Mouse (Mus musculus): ENCODE measurements at regions not wholly inside any gene's neighbourhood (a gene's known extent, or its start where the extent isn't known, plus 50 kb on each side); places are given as distances from the start of the nearest gene placed in this dataset.

- no peak for DNase-seq (ENCODE audit: low spot score in 2 of 2)
Observed at GRCm38 (mm10) chr15:19778651-19779050, 670.4 kb upstream of the Cdh12 start.

GRCm38 (mm10) chr15:19783883-19784282 lies 665.2 kb upstream of the Cdh12 start:
- no peak for DNase-seq (ENCODE audit: low spot score in 2 of 2)

DNA sequence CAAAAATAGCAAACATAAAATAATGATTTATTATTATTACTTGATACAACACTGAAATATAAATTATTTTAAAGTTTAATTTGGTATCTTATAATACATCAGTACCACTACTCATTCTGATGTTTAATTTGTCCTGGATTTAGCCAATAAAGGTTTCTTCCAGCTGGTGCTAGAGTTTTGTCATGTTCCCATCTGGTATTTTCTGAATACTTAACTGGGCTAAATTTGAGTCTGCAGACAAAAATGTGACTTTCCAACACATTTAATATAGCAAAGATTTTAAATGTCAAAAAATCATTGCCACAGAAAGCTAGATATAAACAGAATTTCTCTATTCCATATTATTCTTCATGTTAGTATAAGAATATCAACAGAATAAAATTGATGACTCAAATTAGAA lies 642.1 kb upstream of the Cdh12 start:
- no peak for DNase-seq (ENCODE audit: low spot score in 2 of 2)

DNA sequence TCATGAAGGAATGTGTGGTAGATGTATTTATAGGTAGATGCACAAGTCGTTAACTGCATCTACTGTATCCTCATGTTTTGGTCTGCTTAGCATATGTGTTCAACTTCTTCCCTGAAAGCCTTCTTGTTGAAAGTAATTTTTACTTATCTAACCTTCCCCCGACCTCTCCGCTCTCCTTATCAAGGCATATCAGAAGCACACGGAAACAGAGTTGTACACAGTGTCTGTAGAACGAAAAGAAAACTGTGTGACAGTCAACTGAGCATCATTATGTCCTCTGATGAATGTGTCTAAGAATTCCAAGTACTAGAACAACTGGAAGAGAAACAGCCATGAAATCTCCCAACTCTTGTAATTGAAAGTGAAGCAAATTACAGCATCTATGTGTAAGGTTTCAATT lies 635.4 kb upstream of the Cdh12 start:
- DNase-seq (ENCODE audit: low spot score in 2 of 2) = no peak

DNA sequence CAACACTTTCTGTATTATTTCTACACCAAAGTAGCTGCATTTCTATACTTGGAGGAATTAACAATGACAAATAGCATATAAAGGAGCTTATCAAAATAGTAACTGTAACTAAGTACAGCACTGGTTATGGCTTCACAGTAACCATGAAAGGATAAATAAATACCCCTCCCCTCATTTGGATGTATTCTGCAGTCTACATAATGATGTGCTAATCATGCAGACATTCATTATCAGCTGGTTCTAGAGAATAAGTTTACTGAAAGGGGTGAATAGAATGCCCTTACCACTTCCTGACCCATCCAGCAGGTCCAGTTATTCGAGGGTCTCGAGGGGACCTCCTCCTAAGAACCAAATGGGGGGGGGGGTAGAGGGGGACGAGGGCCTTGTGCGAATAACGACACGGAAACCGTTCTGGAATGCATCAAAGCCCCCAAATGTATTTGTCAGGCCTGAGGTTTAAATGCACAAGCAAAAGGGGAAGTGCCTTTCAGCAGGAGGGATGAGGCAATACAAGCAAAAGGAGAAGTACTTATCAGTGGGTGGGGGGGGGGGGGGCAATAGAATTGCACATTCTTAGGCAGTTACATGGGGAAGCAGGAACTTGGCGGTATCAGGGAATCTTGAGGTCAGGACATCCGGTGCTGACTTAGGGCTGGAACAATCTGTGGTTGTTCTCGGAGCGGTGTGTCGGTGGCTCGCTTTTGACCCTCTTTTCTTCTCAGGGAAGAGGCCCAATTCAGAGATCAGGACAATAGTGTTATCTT lies 592.0 kb upstream of the Cdh12 start:
- DNase-seq (ENCODE audit: low spot score in 2 of 2) = peak; percentile 28 to 44

- DNase-seq (ENCODE audit: low spot score in 2 of 2) = no peak
Observed at GRCm38 (mm10) chr15:19857656-19858006, 591.4 kb upstream of the Cdh12 start.

DNA sequence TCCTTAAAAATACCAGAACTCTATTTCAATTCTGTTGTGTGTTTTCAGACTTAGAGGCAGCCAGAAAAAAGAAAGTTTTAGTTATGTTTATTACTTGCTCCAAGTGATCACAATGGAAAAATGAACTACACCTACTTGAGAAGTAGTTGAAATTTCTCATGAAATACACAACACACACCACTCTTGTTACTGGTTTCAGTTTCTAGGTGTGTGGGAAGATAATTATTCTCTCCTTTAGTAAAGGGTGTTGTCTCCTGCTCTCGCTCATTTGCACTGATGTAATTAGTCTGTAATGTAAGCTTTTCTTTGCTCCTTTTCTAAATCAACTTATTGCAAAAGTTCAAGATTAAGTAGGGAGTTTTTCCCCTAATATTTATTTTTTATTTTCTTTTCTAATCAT lies 590.4 kb upstream of the Cdh12 start:
- DNase-seq (ENCODE audit: low spot score in 2 of 2) = no peak

GRCm38 (mm10) chr15:19863979-19864378 lies 585.1 kb upstream of the Cdh12 start:
- no peak for DNase-seq (ENCODE audit: low spot score in 2 of 2)

DNA sequence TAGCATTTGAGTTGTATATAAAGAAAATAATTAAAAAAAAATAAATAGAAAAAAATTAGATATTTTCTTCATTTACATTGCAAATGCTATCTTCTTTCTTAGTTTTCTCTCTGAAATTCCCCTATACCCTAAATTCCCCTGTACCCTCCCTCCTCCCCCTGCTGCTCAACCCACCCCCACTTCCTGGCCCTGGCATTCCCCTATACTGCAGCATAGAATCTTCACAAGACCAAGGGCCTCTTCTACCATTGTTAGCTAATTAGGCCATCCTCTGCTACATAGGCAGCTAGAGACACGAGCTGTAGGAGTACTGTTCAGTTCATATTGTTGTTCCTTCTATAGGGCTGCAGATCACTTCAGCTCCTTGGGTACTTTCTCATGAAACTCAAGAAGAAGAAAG lies 582.5 kb upstream of the Cdh12 start:
- no peak for DNase-seq (ENCODE audit: low spot score in 2 of 2)

GRCm38 (mm10) chr15:19869041-19869440 lies 580.0 kb upstream of the Cdh12 start:
- DNase-seq (ENCODE audit: low spot score in 2 of 2) = no peak

DNA sequence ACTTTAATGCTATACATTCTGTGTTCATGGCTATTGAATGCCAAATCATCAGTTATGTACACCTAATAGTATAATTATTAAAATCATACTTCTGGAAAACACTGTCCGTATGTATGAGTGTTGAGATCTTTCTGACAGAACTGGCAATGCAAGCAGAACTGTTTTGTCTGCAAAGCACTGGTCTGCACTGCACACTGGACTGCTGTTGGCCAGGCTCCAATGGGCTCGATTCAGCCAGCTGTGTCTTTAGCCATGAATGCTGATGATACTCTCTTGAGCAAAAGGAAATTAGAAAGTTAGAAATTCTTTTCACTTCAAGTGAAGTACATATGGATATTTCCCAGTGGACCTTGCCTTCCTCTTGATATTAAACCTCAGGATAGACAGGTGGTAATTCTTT lies 576.5 kb upstream of the Cdh12 start:
- no peak for DNase-seq (ENCODE audit: low spot score in 2 of 2)
